Mouse (Mus musculus): ENCODE data around the gene Snx6. TPM values are rescaled to one million over a fixed set of nuclear protein-coding genes. Genes with fewer than 3 reads are reported as not detected.

Gene Snx6
- 10 to 100 TPM; 61.8 to 71.8 TPM for total RNA-seq (2023)

DNA sequence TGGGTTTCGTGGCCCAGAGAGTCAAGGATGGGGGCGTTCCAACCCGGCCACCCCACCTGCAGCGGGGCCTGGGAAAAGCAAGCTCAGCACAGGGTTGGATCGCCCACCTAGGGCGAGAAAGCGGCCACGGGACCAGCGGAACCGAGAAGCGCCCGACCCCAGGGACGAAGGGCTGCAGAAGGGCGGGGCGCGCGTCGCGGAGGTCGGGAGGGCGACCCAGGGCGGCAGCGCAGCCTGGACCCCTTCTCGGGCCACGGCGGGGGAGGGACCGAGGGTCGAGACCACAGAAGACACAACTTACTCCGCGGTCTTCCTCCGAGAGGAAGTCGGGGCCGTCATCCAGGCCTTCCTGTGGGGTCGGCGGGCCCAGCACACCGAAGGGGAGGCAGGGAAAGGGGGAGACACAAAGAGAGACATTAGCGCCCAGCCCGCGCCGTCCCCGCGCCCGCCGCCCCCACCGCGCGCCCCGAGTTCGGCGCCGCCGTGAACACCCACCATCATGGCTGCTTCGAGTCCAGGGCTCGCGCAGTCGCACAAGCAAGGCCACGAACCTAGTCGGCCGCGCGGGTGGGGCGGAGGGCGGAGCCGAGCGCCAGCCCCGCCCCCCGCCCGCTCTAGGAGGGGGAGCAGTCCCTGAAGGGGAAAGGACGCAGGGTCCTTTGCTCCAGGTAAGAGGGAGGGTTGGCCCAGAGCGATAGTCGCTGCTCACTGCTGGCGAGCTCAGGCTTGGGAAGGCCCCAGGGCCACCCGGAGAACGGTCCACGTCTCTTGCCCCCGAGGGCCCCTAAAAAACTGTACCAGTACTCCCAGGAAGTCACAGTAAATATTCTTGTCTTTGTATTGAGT is at the start of gene Snx6:
Snx6 (minus strand) TSS at position 551 of the 846 bp plus-strand sequence.

Other genes with a start within 250 kb of the Snx6 start
- 10 to 100 TPM; 31.4 to 37.6 TPM for gene Sptssa, start 139.1 kb downstream of the Snx6 start, total RNA-seq (2023)
- 10 to 100 TPM; 26.1 to 30.0 TPM for gene Eapp, start 99.8 kb downstream of the Snx6 start, total RNA-seq (2023)
- gene Cfl2, start 67.2 kb upstream of the Snx6 start, total RNA-seq (2023): 10 to 100 TPM; 15.8 to 17.6 TPM
- gene Gm20403, start 190.8 kb upstream of the Snx6 start, total RNA-seq (2023): not detected
- gene Baz1a, start 218.6 kb upstream of the Snx6 start, total RNA-seq (2023): 100 to 1,000 TPM; 148 to 156 TPM